Mouse (Mus musculus): ENCODE measurements around the gene Gm525.

DNA sequence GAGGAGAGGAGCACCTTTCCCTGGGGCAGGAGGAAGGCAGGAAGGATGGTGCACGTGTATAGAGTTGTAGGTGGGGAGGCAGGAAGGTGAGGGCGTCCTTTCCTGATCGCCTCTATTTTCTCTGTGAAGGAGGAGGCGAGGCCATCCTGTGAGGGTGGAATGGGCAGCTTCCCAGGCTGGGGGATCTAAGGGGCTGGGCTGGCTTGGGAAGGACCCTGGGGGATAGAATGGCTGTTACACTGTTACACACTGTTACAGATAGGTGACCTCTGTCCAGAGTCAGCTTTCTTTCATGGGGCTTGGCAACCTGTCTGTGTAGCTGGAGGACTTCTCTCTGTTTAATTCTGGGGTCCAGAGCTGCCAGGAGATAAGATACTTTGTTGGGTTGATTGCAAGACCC, 57.2 kb downstream of the Gm525 start:
- TF ChIP-seq CTCF (conservative IDR thresholded peaks at IDR 0.05; ENCODE audit: low read length) (no peak), POU5F1 (IDR thresholded peaks at IDR 0.05; ENCODE audit: borderline replicate concordance, low read length) (no peak)
